Mouse (Mus musculus) mesoderm, embryonic 11.5 days (tissue): ENCODE results near the gene Gm28043.
A peak's percentile ranks its signal among the peaks of the same experiment; 100 is the strongest.

ENCODE experiments used
- DNase-seq: peaks from one replicate; pipeline ENCODE4 v3.0.0-alpha.2; 2012; ENCODE audit warnings: low read depth, low spot score

Gene Gm28043

DNA sequence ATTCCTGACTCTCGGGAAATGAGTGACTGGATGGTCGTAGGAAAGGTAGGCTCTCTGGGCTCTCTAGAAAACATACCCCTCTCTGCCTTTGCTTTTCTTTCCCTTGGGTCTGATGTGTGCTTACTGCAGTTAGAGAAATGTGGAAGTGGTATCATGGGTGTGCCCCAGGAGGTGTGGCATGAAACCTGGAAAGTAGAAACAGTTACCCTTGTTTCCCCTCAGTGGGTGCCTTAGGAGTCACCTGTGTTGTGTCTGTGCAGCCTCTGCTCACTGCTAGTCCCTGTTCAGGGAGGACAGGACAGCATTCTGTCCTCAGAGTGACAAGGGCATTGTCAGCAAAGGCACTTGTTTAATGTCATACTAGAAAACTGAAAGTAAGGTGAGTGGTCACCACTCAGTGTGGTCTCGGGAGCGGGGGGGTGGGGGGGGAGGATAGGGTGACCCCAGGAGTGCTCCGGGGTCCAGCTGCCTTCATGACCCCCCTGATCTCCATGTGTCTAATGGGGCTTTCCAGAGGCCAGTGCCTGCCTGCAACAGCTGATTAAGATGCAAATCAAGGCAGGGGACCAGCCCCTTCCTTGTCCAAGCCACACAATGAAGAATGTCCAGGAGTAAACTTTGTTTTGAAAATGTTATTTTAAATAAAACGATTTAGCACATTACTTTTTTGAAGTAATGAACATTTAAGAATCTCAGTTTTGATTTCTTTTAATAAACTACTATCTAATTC, 64.5 kb downstream of the Gm28043 start:
- no peak for DNase-seq

DNA sequence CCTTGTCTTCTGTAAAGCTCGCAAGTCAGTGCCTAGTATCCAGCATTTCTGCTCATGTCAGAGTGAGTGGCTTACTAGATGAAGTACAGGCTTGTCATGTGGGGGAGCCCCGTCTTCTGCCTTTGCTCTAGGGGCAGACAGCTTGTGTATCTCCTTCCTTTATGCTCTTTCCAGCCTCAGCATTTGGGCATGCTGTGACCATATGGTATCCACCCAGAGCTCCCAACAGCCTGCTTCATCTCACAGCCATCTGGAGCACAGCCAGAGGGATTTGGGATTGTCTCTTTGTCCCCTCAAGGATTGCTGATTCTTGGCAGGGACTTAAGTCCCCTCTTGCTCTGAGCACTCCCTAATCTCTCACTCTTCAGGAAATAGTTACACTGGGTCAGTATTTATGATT, 65.5 kb downstream of the Gm28043 start:
- no peak for DNase-seq

DNA sequence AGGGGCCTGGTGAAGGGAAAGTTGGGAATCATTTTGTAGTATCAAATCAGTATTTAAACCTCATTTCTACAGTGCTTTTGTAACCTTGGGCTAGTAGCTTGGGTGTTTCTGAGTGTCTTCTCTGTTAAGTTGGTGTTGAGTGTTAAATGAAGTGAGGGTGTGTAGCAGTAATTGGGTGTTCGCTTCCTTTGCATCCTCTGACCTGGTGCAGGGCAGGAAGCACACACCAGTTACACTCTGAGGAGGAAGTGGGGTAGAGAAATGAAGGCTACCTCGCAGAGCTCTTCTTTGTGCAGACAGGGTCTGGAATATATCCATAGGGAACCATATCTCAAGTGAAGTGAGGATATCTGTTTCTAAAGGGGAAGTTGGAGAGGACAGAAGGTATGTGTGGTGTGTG, 66.2 kb downstream of the Gm28043 start:
- no peak for DNase-seq

DNA sequence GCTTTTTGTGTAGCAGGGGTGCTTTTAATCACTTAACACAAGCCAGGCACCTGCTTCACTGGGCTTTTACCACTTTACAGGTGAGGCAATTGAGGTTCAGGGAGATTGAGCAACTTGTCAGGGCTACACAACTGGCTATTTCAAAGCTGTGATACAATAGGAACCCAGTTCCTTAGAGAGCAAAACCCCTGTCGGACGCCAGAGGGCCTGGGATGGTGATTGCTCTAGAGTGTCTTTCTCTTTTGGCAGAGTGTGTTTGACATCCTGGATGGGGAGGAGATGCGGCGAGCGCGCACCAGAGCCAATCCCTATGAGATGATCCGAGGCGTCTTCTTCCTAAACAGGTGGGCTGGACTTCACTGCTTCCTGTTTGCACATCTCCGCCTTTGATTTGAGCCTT, 67.0 kb downstream of the Gm28043 start:
- no peak for DNase-seq

DNA sequence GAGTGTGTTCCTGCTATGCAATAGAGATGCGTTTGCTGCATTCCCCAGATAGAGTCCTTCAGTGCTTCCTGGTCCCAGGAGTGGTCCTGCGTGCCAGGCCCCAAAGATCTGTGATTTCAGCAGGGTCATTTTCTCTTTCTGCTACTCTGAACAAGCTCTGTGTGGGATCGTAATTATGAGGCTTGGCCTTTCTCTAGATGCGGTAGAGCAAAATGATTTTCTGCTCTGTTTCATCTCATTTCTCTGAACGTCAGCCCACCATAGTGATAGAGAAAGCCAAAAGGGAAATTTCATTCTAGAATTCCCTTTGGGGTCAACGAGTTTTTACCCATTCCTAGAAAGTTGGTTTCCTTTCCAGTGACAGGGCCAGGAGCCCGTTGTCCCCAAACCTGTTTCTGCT, 67.6 kb downstream of the Gm28043 start:
- no peak for DNase-seq

DNA sequence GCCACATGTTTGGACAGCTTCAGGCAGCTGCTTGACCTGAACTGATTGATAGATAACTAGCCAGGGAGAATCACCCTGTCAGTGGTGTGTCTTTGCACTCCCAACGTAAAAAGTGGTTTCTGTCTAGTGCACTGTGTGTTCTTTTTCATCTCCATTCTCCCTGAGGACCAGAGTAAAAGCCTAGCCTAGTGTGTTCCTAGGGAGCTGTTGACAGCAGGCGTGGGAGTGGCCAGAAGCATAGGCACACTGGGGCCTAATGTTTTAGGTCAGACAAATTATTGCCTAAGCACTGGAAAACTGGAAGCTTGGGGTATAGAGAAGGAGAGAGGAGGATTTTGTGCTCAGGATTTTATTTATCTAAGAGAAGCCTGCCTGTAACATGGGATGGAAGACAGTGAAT, 68.5 kb downstream of the Gm28043 start:
- DNase-seq: no peak

DNA sequence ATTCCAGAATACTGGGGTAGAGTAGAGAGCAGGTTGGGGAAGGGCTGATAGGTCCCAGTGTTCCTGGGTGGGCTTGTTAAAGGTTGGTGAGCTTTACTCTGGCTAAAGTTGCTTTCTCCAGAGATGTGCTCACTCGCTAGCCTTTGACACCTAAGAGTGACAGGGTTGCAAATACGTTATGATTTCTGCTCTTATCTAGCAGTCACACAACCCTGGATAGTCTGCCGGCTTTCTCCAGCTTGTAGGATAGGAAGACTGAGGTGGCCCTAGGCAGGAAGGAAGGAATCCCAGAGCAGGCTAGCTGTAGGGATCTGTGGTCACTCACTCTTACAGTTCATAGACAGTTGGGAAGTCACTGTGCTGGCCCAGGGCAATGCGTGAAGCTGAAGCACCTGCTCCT, 69.6 kb downstream of the Gm28043 start:
- no peak for DNase-seq

DNA sequence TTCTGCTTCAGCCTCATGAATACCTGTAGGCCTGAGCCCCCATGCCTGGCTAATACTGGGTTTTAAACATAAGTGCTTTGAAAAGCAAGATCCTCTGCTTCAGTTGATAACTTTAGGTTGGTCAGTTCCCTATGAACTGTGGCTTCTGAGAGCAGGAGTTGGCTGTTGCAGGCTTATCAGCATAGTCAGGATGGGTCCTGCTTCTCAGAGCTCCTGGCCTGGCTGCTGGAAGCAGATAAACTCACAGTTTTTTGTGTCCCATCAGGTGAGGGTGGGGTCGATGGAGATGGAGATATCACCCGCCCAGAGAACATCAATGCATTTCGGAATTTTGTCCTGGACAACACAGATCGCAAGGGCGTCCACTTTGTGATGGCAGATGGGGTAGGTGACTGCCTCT, 72.1 kb downstream of the Gm28043 start:
- no peak for DNase-seq

DNA sequence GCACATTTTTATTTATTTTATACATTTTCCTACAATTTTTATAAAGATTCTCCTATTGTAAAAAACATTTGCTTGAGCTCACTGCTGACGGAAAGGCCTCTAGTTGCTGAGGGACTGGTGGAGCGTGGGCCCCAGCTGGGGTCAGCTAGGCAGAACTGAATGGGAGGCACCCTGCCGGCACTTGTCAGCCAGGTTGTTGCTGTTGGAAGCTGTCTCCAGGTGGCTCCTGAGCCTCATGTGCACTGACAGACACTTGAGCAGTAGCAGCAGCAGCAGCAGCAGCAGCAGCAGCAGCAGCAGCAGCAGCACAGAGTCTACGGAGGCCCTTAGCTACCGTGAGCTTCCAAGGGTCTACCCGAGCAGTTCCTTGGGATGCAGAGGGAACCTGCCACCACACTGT, 72.7 kb downstream of the Gm28043 start:
- DNase-seq: no peak

DNA sequence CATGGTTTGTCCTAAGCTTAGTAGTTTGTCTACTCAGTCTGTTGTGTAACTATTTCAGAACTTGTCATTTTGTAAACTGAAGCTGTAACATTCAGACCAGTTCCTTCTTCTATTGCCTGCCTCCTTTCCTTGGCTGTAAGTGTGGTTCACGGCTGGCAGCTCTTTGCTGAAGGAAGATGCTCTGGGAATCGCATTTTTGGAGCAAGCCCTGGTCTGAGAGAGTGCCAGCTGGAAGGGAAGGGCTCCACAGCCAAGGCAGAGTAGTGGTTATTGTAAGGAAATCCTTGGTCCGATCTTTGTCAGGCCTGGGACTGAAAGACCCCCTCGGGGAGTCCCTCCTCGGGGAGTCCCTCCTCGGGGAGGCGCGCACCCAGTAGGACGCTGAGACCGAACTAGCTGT, 73.9 kb downstream of the Gm28043 start:
- DNase-seq: no peak

DNA sequence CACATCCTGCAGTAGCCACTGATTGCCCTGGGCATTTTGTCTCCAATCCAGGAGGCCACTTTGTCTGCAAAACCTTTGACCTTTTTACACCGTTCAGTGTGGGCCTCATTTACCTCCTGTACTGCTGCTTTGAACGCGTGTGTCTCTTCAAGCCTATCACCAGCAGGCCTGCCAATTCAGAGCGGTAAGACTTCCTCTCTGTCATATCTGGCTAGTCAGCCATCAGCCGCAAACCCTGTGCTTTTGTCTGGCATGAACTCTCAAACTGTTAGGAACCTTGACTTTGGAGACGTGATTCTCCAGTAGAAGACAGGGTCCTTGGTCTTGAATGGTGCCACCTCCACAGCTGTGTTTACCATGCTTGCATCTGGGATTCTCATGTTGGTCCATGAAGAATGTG, 75.6 kb downstream of the Gm28043 start:
- no peak for DNase-seq

DNA sequence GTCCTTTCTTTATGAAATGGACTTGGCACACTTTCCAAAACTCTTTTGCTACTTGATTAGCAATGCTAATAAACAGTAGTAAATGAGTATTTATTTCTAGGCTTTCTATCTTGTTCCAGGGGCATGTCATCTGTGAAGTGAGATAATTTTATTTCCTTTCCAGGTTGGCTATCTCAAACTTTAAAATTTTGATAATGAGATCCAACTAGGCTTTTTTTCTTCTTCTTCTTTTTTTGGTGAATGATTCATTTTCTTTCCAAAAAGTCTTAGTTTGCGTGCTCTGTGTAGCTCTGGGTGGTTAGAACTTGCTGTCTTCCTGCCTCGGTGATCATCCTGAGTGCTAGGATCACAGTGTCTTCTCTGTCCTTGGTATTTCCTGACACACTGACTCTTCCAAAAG, 78.2 kb downstream of the Gm28043 start:
- no peak for DNase-seq

DNA sequence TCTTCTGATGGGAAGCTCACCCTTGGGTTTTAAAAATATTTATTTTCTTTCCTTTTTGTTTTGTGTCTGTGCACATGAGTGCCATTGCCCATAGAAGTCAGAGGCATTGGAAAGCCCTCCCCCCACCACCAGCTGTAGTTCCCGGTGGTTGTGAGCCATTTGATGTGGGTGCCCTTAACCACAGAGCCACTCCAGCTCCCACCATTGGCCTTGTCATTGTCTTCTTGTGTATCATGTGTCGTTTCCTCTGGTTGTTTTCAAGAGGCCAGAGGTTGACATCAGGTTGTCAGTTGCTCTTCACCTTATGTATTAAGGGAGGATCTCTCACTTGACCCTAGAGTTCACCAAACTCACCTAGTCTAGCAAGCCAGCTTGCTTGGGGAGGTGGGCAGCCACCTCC, 78.9 kb downstream of the Gm28043 start:
- no peak for DNase-seq

DNA sequence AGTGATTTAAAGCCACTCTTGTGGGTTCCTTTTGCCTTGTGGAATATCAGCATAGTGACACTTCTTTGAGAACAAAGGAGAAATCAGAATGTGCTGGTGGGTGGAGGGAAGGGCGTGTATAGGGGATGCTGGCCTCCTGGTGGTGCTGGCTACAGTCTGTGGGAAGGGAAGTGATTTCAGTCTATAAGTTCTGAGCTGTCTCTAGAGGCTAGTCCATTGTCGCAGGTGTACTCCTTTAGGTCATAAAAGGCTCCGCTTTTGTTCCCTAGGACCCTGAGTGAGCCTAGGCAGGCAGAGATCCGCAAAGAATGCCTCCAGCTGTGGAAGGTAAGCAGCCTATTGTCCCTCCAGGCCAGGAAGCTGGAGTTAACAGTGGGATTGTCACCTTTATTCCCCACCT, 79.8 kb downstream of the Gm28043 start:
- no peak for DNase-seq

DNA sequence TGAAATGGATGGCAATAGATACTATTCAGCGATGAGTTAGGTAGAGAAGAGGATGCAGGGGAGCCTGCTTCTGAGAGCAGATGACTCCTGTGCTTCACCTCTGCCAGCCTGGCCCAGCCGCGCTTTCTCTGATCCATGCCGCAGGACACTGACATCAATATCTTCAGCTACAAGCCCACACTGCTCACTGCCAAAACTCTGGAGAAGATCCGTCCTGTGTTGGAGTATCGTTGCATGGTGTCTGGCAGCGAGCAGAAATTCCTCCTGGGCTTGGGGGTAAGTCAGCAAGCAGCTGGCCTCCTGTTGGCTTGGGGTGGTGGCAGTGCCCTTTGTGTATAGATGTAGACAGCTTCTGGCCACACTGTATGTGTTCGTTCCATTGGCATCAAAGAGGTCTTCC, 82.3 kb downstream of the Gm28043 start:
- DNase-seq: no peak

DNA sequence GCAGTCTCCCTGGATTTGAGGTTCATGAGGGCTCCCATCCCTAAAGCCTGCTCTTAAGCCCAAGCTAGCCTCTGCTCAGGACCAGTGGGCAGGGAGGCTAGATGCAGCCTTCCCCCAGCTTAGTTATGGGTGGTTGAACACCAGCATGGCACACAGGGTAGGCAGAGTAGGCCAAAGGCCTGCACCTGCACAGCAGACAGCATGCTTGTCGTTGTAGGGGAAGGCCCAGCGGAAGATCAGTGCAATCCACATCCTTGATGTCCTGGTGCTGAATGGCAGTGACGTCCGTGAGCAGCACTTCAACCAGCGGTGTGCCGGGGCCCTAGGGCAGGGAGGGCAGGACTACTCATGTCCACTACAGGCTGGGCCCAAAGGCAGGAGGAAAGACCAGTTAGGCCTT, 83.7 kb downstream of the Gm28043 start:
- DNase-seq: no peak

DNA sequence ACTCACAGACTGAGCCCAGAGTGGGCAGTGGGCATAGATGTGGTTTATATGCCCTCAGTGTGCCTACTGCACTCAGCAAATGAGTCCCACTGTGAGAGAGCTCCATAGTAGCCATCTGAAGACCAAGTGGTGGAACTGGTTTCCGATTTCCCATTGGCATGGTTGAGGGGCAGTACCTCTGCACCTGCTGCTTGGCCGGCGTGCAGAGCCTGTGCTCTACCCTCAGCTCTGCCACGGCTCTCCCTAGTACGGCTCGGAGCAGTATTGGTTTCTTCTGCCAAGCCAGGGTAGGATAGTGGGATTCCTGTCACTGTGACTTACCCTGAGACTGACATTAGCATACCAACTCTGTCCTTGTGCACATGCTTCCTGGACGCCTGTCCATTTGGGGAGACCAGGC, 85.9 kb downstream of the Gm28043 start:
- DNase-seq: no peak

DNA sequence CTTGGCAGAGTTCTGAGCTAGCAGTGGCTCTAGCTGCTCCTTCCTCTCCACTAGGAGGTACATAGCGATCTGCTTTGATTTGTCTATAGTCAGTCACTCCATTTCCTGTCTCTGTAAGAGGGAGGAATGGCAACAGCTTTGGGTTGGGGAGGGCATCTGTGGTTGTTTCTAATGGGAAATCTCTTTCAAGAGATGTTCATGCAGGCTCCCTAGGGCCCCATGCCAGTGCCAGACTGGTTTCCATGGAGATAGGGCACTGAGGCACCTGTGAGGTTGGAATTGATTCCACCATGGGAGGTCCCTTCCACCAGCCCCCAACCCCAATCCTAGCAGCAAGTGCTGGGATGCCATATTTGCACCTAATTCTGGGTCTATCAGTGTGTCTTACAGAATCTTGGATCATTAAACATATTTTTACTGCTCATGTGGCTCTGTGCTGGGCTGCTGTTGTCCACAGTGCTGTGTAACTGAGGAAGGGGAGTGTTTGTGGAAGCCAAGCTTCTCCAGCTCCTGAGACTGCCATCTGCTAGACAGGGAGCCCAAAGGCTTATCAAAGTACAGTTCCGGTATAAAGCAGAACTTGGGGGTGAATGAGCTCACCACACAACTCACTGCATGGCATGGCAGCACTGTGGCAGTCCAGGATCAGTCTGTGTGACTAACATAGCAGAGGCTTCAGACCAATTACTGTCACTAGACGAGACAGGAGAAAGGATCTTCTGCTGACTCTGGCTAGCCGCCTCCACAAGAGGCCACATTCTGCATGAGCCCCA, 88.4 kb downstream of the Gm28043 start:
- DNase-seq: no peak

DNA sequence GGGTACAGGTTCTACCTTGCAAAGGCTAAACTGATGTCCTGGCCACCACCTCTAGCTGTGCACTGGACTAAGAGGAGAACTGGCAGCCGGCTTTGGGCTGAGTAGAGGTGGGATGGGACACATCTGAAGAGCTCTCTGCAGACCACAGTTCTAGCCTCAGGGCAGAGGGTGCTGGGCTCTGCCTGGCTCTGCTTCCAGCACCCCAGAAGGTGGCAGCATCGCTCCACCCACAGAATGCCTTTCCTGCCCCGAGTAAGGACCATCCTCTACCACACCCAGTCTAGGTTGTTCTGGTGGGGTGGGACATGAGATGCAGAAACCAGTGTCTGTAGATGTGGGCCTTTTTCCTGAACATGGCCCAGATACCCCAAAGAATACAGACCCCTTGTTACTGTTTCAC, 90.1 kb downstream of the Gm28043 start:
- peak; percentile 67 for DNase-seq

DNA sequence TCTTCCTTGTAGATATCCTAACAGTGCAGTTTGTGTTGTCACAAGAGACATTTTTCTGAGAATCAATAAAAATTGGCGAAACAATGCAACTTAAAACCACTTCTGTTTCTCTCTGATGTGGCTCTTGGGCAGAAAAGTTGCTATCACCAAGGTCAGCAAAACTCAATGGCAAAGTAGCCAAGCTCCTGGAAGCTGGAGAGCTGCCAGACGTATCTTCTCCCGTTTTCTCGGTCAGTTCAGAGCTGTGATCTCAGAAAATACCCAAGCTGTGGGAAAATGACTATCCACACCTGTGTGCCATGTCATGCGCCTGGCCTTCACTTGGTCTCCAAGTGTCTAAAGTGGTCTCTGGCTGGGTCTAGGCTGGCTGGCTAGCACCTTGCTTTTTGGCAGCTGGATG, 91.2 kb downstream of the Gm28043 start:
- DNase-seq: no peak

DNA sequence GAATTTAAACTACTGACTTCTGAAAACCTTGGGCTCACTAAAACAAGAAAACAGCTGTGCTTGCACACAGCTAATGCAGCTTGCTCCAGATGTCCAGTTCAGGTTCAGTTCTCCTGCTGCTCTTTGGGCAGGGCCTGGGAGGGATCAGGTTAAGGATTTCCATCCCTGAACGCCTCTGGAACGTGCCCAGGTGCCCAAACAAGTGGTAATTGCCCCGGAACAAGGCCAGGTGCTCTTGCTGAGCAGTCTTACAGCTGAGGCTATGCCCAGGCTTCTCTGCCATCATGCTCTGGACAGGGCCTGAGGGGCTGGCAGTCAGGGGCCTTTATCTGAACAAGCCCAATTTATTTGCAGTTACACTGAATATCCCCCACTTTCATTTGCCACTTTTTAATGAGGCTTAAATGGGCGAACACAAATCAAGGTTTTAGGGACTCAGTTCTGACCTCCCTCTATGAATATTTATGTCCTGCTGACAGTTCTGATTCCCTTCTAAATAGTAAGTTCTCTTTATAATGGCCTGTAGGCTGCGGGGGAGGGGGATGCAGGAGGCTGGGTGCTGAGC, 92.4 kb downstream of the Gm28043 start:
- no peak for DNase-seq

DNA sequence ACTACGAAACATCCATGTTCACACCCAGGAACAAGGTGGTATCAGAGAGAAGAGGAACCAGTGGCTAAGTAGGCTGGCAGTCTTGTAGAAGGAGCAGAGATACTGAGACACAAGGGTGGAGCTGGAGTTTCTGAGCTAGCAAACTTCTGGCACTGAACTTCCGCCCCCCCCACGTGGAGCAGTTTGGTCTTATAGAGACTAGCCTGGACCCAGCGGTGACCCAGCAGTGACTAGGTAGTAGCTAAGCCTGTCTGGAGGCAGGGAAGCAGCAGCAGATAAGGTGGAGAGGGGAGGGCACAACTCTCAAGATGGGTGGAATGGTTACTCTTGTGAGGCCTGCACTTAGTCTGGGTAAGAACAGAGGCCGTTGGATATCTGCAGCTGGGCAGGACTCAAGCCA, 94.1 kb downstream of the Gm28043 start:
- DNase-seq: no peak

DNA sequence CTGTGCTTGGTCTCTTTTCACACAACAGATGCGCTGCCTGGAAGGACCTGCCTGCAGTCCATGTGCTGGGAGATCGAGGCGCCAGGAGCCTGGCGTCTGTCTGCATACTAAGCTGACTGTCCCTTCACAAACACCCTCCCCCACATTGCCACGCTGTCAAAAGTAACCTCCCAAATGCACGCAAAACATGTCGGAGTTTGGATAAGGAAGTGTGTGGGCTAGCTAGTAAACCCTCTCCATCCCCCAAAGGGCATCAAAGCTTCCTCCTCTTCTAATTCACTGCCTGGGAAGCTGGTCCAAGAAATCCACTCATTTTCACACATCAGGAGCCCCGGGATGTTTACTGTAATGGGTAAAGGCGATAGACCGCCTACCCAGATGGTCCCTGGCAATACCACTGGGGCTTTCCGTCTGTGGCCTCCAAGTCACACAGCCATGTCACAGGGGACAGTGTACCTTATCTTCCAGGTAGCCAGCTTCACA, 95.9 kb downstream of the Gm28043 start:
- DNase-seq: no peak
